Mouse (Mus musculus) CD4-positive, CD25-positive, alpha-beta regulatory T cell, adult 2 months (primary cell): ENCODE results near the gene Inka1.

Experiments used
- DNase-seq: peaks from one replicate; pipeline ENCODE4 v3.0.0-alpha.2; 2012; ENCODE audit warnings: low read depth, low spot score

Inka1 gene

DNA sequence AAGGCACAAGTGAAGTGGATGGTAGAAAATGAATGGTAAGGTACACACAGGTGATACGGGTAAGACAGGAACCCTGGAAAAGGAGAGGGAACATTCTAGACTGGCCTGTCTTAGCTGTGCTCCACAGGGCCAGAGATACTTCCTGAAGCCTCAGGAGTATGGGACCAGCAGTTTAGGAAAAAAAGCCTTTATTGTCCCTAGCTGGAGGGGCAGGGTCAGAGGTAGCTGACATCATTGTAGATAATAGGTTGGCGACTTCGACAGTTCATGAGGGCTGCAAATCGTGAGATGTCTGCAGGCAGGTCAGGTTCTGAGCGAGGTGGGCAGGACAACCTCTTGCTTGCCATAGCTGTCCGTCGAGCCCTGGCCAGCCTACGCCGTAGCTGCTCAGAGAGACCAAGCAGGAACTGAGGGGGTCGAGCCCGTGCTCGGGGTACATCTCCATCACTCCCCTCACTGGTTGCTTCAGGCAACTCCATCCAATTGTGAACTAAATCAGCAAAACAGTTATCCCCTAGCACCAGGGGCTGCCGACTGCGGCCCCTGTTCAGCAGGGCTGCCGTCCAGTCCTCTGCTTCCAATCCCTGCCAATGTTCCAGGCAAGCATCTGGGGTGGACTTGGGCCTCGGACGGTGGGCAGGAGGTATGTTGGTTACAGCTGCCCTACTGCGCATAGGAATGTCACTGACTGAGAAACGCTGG, 1.5 kb downstream of the Inka1 start:
- no peak for DNase-seq

DNA sequence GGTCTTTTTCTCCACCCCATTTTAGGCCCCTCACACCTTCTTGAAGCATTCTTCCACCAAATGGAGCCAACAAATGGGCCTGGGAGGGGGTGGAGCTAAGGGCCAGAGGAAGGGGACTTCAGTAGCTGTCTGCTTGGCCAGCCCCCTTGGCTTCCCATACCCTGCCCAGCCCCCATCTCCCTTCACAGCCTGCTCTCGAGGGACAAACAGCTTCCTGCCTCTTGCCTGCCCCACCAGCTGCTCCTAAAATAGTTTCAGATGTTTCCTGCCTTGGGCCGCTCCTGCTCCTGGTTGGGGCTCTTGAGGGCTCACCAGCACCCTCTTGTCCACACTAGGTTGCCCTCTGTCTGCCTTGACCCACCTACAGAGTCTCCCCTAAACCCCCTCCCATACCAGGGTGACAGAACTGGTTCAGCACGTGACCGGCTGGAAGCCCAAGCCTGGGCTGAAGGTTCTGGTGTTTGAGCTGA, 2.2 kb downstream of the Inka1 start:
- peak; percentile 14 for DNase-seq

GRCm38 (mm10) chr9:107982681-107983346, 2.9 kb downstream of the Inka1 start, which contains the start of gene Gm20661:
TSS of gene Gm20661 (plus strand) at chr9:107983058.
- peak; percentile 47 for DNase-seq

- no peak for DNase-seq
Observed at GRCm38 (mm10) chr9:107981684-107982605, 3.7 kb downstream of the Inka1 start.

GRCm38 (mm10) chr9:107978815-107979214, 6.9 kb downstream of the Inka1 start:
- DNase-seq = no peak

DNA sequence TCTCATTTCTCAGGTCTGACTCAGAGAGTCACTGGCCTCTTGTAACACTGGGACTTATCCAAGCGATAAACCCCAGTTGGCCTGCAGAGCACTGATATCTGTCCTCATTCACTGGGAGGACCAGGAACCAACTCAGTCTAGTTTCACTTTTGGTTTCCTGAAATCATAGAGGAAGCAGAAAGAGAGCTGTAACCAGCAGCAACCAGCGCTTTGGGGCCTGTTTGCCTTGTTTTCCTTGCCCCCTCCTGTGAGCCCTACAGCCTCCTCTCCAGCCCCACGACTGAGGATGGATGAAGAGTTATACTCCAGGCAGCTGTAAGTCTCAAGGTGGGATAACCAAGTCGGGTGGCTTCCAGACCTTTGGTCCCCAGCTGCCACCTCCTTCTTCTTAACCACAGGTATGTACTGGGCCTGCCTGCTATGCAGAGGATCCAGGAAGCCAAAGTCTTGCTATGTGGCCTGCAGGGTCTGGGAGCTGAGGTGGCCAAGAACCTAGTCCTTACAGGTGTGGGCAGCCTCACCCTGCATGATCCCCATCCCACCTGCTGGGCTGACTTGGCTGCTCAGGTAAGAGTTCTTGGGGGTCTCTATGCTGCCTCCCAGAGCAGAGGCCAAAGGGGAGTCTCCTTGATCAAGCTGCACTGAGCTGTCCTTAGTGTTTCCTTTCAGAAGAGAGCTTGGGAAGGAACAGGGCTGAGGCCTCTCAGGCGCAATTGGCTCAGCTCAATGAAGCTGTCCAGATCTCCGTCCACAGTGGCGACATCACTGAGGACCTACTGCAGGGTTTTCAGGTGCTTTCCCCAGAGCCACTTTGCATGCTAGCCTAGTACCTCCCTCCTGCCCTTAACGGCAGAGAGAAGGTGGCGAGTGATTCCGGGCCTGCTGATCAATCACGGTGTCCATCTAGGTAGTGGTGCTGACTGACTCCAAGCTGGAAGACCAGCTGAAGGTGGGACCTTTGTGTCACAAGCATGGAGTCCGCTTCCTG, 10.0 kb downstream of the Inka1 start, which contains the start of gene Uba7:
Gene Uba7 (plus strand): TSS at position 107 of the 988 bp plus-strand sequence.
- DNase-seq = peak; percentile 76

- peak; percentile 27 for DNase-seq
Observed at GRCm38 (mm10) chr9:107974491-107975171, 11.0 kb downstream of the Inka1 start.

- peak; percentile 35 for DNase-seq
Observed at GRCm38 (mm10) chr9:107971690-107972541, 13.8 kb downstream of the Inka1 start.

GRCm38 (mm10) chr9:107970311-107970710, 15.4 kb downstream of the Inka1 start:
- DNase-seq = no peak

DNA sequence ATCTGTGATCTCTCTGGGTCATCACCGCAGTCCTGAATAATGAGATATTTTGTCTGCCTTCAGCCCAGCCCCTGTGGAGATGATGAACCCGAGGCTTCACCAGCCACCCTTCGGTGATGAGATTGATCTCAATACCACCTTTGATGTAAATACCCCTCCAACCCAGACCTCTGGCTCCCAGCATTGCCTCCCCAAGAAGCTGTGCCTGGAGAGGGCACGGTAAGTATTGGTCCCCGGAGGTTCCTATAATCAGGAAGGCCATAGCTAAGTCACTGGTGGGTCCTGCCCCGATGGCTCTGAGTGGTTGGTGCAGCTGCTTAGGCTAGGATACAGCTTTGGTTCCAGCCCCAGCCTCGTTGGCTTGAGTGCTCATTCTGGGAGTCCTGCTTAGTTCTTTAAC, 17.1 kb downstream of the Inka1 start:
- no peak for DNase-seq

- DNase-seq = no peak
Observed at GRCm38 (mm10) chr9:107967437-107967836, 18.2 kb downstream of the Inka1 start.

DNA sequence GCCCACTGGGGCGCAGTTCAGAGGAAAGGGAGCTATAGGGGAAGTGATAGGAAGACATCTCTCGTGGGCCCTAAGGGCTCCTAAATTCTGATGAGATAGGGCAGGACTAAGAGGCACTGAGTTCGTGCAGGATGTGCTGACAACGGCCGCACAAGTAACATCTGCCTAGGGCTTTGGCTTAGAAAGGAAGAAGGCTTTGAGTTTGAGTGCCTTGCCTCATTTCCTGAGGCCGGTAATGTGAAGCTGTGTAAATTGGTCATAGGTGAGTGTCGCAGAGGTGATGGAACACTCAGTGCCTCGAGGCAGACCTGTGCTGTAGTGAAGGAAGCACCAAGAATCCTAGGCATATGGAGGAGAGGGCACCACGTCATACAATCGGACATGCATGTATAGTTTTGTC, 19.0 kb downstream of the Inka1 start:
- DNase-seq = no peak

DNA sequence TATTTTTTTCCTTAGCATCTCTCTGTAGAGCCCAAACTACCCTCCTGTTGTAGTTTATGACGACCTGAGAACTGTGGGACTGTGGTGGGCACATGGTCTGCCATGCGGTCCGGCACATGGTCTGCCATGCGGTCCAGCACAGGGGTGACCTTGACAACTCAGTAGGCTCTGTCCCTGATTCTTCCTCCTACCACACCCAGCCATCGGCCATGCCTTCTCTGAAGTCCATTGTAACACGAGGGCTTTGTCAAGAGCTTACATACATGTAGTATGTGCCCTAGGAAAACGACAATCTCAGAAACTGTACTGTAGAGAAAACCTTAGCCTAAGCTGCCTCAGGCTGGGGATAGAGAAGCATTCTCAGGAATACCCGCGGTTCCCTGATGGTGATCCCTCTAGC, 21.0 kb downstream of the Inka1 start:
- no peak for DNase-seq

DNA sequence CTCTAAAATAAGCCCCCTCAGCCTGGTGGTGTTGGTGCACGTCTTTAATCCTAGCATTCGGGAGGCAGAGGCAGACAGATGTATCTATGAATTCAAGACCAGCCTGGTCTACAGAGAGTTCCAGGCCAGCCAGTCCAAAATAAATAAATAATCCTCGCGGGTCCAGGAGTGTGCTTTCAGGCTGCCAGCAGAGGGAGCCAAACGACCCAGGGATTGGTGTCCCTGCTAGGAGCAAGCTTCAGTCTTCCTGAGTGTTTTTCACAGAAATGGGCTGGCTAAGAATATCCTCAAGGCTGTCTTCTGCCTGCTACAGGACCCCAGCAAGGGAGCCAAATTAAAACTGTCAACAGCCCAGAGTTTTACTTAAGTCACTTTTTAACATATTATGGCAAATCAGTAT, 22.0 kb downstream of the Inka1 start:
- DNase-seq = peak; percentile 91

DNA sequence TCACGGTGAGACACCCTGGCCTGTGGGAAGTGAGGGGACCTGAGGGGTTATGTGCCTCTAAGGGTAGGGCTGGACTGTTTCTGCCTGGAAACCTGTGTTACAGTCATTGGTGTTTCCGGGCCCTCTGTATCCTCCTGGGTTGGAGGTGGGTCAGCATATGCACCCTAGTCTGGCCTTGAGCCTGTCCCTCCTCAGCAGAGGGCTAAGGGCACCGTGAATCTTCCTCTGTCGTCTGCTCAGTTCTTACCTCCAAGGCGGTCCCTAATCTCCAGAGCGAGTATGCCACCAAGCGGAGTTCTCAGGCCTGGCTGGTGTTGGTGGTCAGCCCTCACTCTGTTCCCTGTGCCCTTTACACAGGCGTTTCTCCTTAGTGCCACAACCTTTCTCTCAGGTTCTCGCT, 22.8 kb downstream of the Inka1 start:
- DNase-seq = no peak

DNA sequence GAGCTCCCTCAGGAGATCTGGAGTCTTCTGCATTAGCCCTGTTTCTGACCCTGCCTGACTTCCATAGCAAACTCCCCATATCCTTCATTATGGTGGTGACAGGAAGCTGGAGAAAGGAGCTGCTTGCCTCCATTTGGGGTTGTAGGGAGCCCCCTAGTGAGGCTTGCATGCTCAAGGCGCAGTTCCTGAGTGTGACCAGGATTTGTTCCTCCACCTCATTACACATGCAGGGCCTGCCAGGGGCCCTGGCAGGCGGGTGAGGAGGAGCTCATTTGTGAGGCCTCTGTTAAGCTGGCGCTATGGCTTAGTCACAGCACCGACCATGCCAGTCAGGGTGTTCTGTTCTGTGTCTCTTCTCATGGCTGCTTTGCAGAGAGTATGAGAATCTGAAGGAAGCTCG, 23.8 kb downstream of the Inka1 start:
- no peak for DNase-seq

- DNase-seq = no peak
Observed at GRCm38 (mm10) chr9:107961351-107961762, 24.3 kb downstream of the Inka1 start.

DNA sequence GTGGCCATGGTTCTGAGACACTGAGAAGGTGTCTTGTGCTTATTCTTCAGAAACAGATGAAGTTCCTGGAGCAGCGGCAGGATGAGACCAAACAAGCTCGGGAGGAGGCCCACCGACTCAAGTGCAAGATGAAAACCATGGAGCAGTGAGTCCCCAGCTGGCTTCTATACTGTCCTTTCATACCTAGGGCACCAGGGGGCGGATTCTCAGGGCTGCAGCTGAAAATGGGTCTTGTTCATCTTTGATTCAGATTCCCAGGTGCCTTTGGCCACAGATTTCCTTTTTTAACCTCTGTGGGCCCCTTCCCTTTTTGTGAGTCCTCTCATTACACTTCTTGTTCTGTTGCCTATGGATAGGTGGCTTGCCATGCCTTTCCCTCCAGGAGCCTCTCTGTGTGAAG, 24.8 kb downstream of the Inka1 start:
- peak; percentile 38 for DNase-seq

- no peak for DNase-seq
Observed at GRCm38 (mm10) chr9:107959896-107960295, 25.8 kb downstream of the Inka1 start.
